11 mouse cellular contexts compared by ENCODE assay signal in the genomic region with DNA sequence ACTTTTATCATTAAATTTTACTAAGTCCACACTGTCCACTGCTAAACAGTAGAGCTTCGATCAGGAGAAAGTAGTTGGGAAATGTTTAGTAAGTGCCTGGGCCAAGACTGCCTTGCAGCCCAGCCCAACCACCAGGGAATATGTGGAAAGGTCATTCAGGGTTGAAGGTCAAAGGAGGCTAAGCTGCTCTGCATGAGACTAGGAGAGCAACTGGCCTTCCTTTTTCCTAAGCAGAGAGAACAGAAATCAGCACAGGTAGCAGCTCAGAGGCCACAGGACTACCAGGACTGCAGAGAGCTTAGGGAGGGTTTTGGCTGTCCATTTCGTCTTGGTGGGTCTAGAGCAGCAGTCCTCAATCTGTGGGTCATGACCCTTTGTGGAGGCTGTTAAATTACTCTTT. TPM values are rescaled to one million over a fixed set of nuclear protein-coding genes. Genes with fewer than 3 reads are reported as not detected.
DNase-seq lines count a peak whose midpoint lies in the region; ATAC-seq lines count a peak whose summit lies in the region.
"Had no signal": no experiment of that assay in that cellular context is flagged by ENCODE, and none has a peak within 500 bp of the region (broad histone marks: within the 10 kb centered on the region; RNA-seq: fewer than 3 reads in every experiment).

No protein-coding gene starts in this region.

- peak; percentile 28 for DNase-seq in hindbrain, embryonic 10.5 days (ENCODE audit: low spot score)
- peak; percentile 33 for DNase-seq in testis, postnatal 14 days (ENCODE audit: low spot score)
- DNase-seq in testis, postnatal 10 days (ENCODE audit: low spot score): no peak
- DNase-seq in yolk sac, embryonic 10.5 days (ENCODE audit: low spot score): peak; percentile 74
- no peak for DNase-seq in cerebellum, postnatal 25 days
- no peak for DNase-seq in neural tube, embryonic 10.5 days (ENCODE audit: extremely low spot score, low spot score)
- DNase-seq: cerebellum, adult 9-10 months; thymus, adult 18-20 months had no signal

- no peak overlapping the region for H3K9ac ChIP-seq in hindbrain, embryonic 13.5 days
- no peak overlapping the region for H3K9ac ChIP-seq in heart, embryonic 11.5 days (ENCODE audit: low read depth, low read length)

- 44% methylated on average over 2 of the region's 2 CpGs for WGBS in hindbrain, embryonic 10.5 days
- WGBS in hindbrain, embryonic 13.5 days: 61% methylated on average over 2 of the region's 2 CpGs
- 39% methylated on average over 2 of the region's 2 CpGs for WGBS in heart, embryonic 11.5 days (ENCODE audit: insufficient replicate concordance)

- no peak overlapping the region for H3K27ac ChIP-seq in hindbrain, embryonic 10.5 days
- no peak overlapping the region for H3K27ac ChIP-seq in hindbrain, embryonic 13.5 days
- peak overlapping the region; percentile 54; the same call in 1 of the 2 replicates for H3K27ac ChIP-seq in heart, embryonic 11.5 days (ENCODE audit: low read depth, low read length)

- peaks cover 34% of the 10 kb centered on the region for H3K4me1 ChIP-seq in hindbrain, embryonic 10.5 days (replicated peaks)
- H3K4me1 ChIP-seq in hindbrain, embryonic 13.5 days (replicated peaks): peaks cover 5% of the 10 kb centered on the region; the same call in 1 of the 2 replicates
- H3K4me1 ChIP-seq in heart, embryonic 11.5 days (ENCODE audit: control insufficient read depth, insufficient read depth, low read length): peaks cover 67% of the 10 kb centered on the region

- H3K4me2 ChIP-seq in hindbrain, embryonic 13.5 days: no peak overlapping the region
- H3K4me2 ChIP-seq in heart, embryonic 11.5 days: no peak overlapping the region; the same call in 1 of the 2 replicates

- no peak overlapping the region for H3K4me3 ChIP-seq in hindbrain, embryonic 10.5 days
- no peak overlapping the region for H3K4me3 ChIP-seq in hindbrain, embryonic 13.5 days
- H3K4me3 ChIP-seq in heart, embryonic 11.5 days (ENCODE audit: low read depth, low read length): no peak overlapping the region

- H3K36me3 ChIP-seq in hindbrain, embryonic 10.5 days: no peaks in the 10 kb centered on the region
- H3K36me3 ChIP-seq in hindbrain, embryonic 13.5 days: no peaks in the 10 kb centered on the region
- H3K36me3 ChIP-seq in heart, embryonic 11.5 days (ENCODE audit: control insufficient read depth, insufficient read depth, low read length): no peaks in the 10 kb centered on the region

- no peak for ATAC-seq in hindbrain, embryonic 13.5 days (ENCODE audit: low FRiP score)
- ATAC-seq in heart, embryonic 11.5 days (replicated peaks; ENCODE audit: insufficient number of reproducible peaks, low FRiP score, low TSS enrichment): no peak
- ATAC-seq: inflammation-experienced regulatory T-cells, adult 6 months had no signal

- H3K27me3 ChIP-seq in hindbrain, embryonic 10.5 days (ENCODE audit: insufficient read depth, poor library complexity, severe bottlenecking): no peaks in the 10 kb centered on the region
- H3K27me3 ChIP-seq in hindbrain, embryonic 13.5 days: no peaks in the 10 kb centered on the region
- H3K27me3 ChIP-seq in heart, embryonic 11.5 days (ENCODE audit: control insufficient read depth, insufficient read depth, low read length): no peaks in the 10 kb centered on the region

- H3K9me3 ChIP-seq in hindbrain, embryonic 10.5 days: no peaks in the 10 kb centered on the region
- no peaks in the 10 kb centered on the region for H3K9me3 ChIP-seq in hindbrain, embryonic 13.5 days
- no peaks in the 10 kb centered on the region for H3K9me3 ChIP-seq in heart, embryonic 11.5 days (replicated peaks; ENCODE audit: control insufficient read depth, low read length)

RNA-seq across cellular contexts. Expression of a gene that starts 15.3 kb away (rescaled TPM):
- 11.0 and 12.0 TPM in 2 replicates for polyA plus RNA-seq in hindbrain, embryonic 10.5 days (2016; fragmentation: Nextera tagmentation; extraction: Ambion mirVana)
- 15.8 and 18.7 TPM in 2 replicates for polyA plus RNA-seq in hindbrain, embryonic 13.5 days (2015; fragmentation: Nextera tagmentation; extraction: Ambion mirVana)
- polyA plus RNA-seq in heart, embryonic 11.5 days (2014; fragmentation: Nextera tagmentation; extraction: Ambion mirVana): 29.8 and 33.9 TPM in 2 replicates

RNA-seq across cellular contexts. Expression of a gene that starts 15.4 kb away (rescaled TPM):
- polyA plus RNA-seq in hindbrain, embryonic 10.5 days (2016; fragmentation: Nextera tagmentation; extraction: Ambion mirVana): 29.9 and 34.1 TPM in 2 replicates
- polyA plus RNA-seq in hindbrain, embryonic 13.5 days (2015; fragmentation: Nextera tagmentation; extraction: Ambion mirVana): 84.7 and 85.4 TPM in 2 replicates
- 26.9 and 27.5 TPM in 2 replicates for polyA plus RNA-seq in heart, embryonic 11.5 days (2014; fragmentation: Nextera tagmentation; extraction: Ambion mirVana)

Comparison
In these comparisons a context has a peak if more than half of its experiments do, and no peak if none do; other contexts are left out.
1. DNase-seq: peak in hindbrain, embryonic 10.5 days (single experiment), testis, postnatal 14 days (single experiment) and yolk sac, embryonic 10.5 days (single experiment); none in testis, postnatal 10 days (single experiment), cerebellum, postnatal 25 days (0 of 2) and neural tube, embryonic 10.5 days (single experiment).